Mouse (Mus musculus): Measurements from ENCODE around the gene Atxn1l. TPM values are rescaled to one million over a fixed set of nuclear protein-coding genes. Genes with fewer than 3 reads are reported as not detected.
A peak's percentile ranks its signal among the peaks of the same experiment; 100 is the strongest.

The Atxn1l gene
- polyA plus RNA-seq, 1 experiment from 2014 or later = 4.0 TPM

- Histone ChIP-seq H3K9ac (ENCODE audit: low read depth, low read length) (peak overlapping the region; percentile 100; the same call in 1 of the 2 replicates), H3K4me3 (ENCODE audit: low read length) (peak overlapping the region; percentile 96), H3K27me3 (replicated peaks; ENCODE audit: control insufficient read depth, insufficient read depth, low read length) (no peaks in the 10 kb centered on the region), H3K27ac (ENCODE audit: low read depth, low read length) (no peak overlapping the region), H3K9me3 (ENCODE audit: control insufficient read depth, low read length) (no peaks in the 10 kb centered on the region), H3K4me1 (ENCODE audit: control insufficient read depth, insufficient read depth, low read depth, low read length) (peaks cover 27% of the 10 kb centered on the region), H3K4me2 (ENCODE audit: low read length) (peak overlapping the region; percentile 87), H3K36me3 (ENCODE audit: control insufficient read depth, insufficient read depth, low read length) (peaks cover 28% of the 10 kb centered on the region)
- ATAC-seq = no peak
- 23% methylated on average over 2 of the region's 2 CpGs for WGBS
Observed at GRCm38 (mm10) chr8:109706874-109707237, 30.7 kb downstream of the Atxn1l start.

- peaks cover 22% of the 10 kb centered on the region for H3K36me3 ChIP-seq (ENCODE audit: control insufficient read depth, insufficient read depth, low read length)
- H3K4me3 ChIP-seq (ENCODE audit: low read length) = peak overlapping the region; percentile 96
- H3K27ac ChIP-seq (ENCODE audit: low read depth, low read length) = peak overlapping the region; percentile 98
- H3K4me2 ChIP-seq (ENCODE audit: low read length) = peak overlapping the region; percentile 87
- peaks cover 27% of the 10 kb centered on the region for H3K4me1 ChIP-seq (ENCODE audit: control insufficient read depth, insufficient read depth, low read depth, low read length)
- peak; percentile 49 for ATAC-seq
- no peaks in the 10 kb centered on the region for H3K27me3 ChIP-seq (replicated peaks; ENCODE audit: control insufficient read depth, insufficient read depth, low read length)
- peak overlapping the region; percentile 100 for H3K9ac ChIP-seq (ENCODE audit: low read depth, low read length)
- 1% methylated on average over 24 of the region's 30 CpGs for WGBS
- H3K9me3 ChIP-seq (ENCODE audit: control insufficient read depth, low read length) = no peaks in the 10 kb centered on the region
Observed at GRCm38 (mm10) chr8:109706076-109706873, 31.3 kb downstream of the Atxn1l start.

- ATAC-seq = peak; percentile 88
- H3K4me1 ChIP-seq (ENCODE audit: control insufficient read depth, insufficient read depth, low read depth, low read length) = peaks cover 27% of the 10 kb centered on the region
Observed at GRCm38 (mm10) chr8:109705320-109706075, 32.0 kb downstream of the Atxn1l start, which contains the start of gene Zfp821. Gene Zfp821, plus strand, starts transcription at chr8:109705546.

GRCm38 (mm10) chr8:109704565-109705319, 32.8 kb downstream of the Atxn1l start:
- Histone ChIP-seq H3K36me3 (ENCODE audit: control insufficient read depth, insufficient read depth, low read length) (peaks cover 14% of the 10 kb centered on the region), H3K9me3 (ENCODE audit: control insufficient read depth, low read length) (no peaks in the 10 kb centered on the region), H3K27me3 (replicated peaks; ENCODE audit: control insufficient read depth, insufficient read depth, low read length) (no peaks in the 10 kb centered on the region), H3K4me3 (ENCODE audit: low read length) (peak overlapping the region; percentile 96), H3K27ac (ENCODE audit: low read depth, low read length) (peak overlapping the region; percentile 98; the same call in 1 of the 2 replicates), H3K4me2 (ENCODE audit: low read length) (peak overlapping the region; percentile 87), H3K4me1 (ENCODE audit: control insufficient read depth, insufficient read depth, low read depth, low read length) (peaks cover 27% of the 10 kb centered on the region), H3K9ac (ENCODE audit: low read depth, low read length) (peak overlapping the region; percentile 100)
- ATAC-seq = peak; percentile 43
- WGBS = 11% methylated on average over 24 of the region's 24 CpGs

More at GRCm38 (mm10) chr8:109705320-109706075, 32.0 kb downstream of the Atxn1l start, which contains the start of gene Zfp821:
- Histone ChIP-seq H3K27me3 (replicated peaks; ENCODE audit: control insufficient read depth, insufficient read depth, low read length) (no peaks in the 10 kb centered on the region), H3K9me3 (ENCODE audit: control insufficient read depth, low read length) (no peaks in the 10 kb centered on the region), H3K9ac (ENCODE audit: low read depth, low read length) (peak within 1 kb of the TSS; percentile 100), H3K4me3 (ENCODE audit: low read length) (peak within 1 kb of the TSS; percentile 96), H3K27ac (ENCODE audit: low read depth, low read length) (peak within 1 kb of the TSS; percentile 98), H3K36me3 (ENCODE audit: control insufficient read depth, insufficient read depth, low read length) (peaks cover 19% of the 10 kb centered on the region), H3K4me2 (ENCODE audit: low read length) (peak within 1 kb of the TSS; percentile 87)
- under 1% methylated on average over 52 of the region's 100 CpGs for WGBS

- Histone ChIP-seq H3K36me3 (ENCODE audit: control insufficient read depth, insufficient read depth, low read length) (no peaks in the 10 kb centered on the region), H3K27ac (ENCODE audit: low read depth, low read length) (no peak overlapping the region), H3K9me3 (ENCODE audit: control insufficient read depth, low read length) (no peaks in the 10 kb centered on the region), H3K4me3 (ENCODE audit: low read length) (no peak overlapping the region), H3K9ac (ENCODE audit: low read depth, low read length) (no peak overlapping the region), H3K27me3 (replicated peaks; ENCODE audit: control insufficient read depth, insufficient read depth, low read length) (no peaks in the 10 kb centered on the region), H3K4me1 (ENCODE audit: control insufficient read depth, insufficient read depth, low read depth, low read length) (peaks cover 4% of the 10 kb centered on the region), H3K4me2 (ENCODE audit: low read length) (no peak overlapping the region)
- WGBS = 81% methylated on average over 3 of the region's 3 CpGs
- ATAC-seq = no peak
Observed at GRCm38 (mm10) chr8:109698477-109698876, 39.1 kb downstream of the Atxn1l start.

DNA sequence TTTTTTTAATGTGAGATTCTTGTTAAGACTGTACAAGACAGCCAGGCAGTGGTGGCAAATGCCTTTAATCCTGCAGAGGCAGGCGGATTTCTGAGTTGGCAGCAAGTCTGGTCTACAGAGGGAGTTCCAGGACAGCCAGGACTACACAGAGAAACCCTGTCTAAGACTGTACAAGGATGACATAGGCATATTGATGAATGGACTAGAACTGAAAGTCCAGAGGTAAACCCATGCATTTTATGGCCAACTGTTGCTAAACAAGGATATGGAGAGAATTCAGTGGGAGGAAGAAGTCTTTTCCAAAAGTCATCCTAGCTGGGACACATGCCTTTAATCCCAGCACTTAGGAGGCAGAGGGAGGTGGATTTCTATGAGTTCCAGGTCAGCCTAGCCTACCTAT, 39.8 kb downstream of the Atxn1l start:
- 86% methylated on average over 1 of the region's 1 CpGs for WGBS
- no peaks in the 10 kb centered on the region for H3K9me3 ChIP-seq (ENCODE audit: control insufficient read depth, low read length)
- no peaks in the 10 kb centered on the region for H3K27me3 ChIP-seq (replicated peaks; ENCODE audit: control insufficient read depth, insufficient read depth, low read length)
- H3K27ac ChIP-seq (ENCODE audit: low read depth, low read length) = no peak overlapping the region
- ATAC-seq = no peak
- peaks cover 4% of the 10 kb centered on the region for H3K4me1 ChIP-seq (ENCODE audit: control insufficient read depth, insufficient read depth, low read depth, low read length)
- H3K9ac ChIP-seq (ENCODE audit: low read depth, low read length) = no peak overlapping the region
- H3K4me2 ChIP-seq (ENCODE audit: low read length) = no peak overlapping the region
- H3K36me3 ChIP-seq (ENCODE audit: control insufficient read depth, insufficient read depth, low read length) = no peaks in the 10 kb centered on the region
- no peak overlapping the region for H3K4me3 ChIP-seq (ENCODE audit: low read length)

DNA sequence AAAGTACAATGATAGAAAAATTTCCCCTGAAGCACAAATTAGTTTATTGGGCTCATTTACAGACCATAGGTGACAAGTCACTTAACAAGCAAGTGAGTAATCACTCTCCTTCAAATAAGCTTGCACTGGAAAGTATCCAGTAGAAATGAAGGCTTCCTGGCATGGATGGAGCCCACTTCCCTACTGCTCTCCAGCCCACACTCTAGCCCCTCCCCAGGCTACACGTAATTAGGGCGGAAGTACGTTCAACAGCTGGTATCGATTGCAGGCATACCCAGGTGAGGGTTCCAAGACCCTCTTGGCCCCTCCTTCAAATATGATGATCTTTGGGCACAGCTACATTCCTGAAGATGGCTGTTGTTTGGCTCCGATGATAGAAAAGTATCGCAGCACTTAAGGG, 43.4 kb downstream of the Atxn1l start:
- no peaks in the 10 kb centered on the region for H3K27me3 ChIP-seq (replicated peaks; ENCODE audit: control insufficient read depth, insufficient read depth, low read length)
- no peak overlapping the region for H3K27ac ChIP-seq (ENCODE audit: low read depth, low read length)
- H3K9ac ChIP-seq (ENCODE audit: low read depth, low read length) = no peak overlapping the region
- no peak overlapping the region for H3K4me2 ChIP-seq (ENCODE audit: low read length)
- WGBS = 58% methylated on average over 6 of the region's 6 CpGs
- H3K36me3 ChIP-seq (ENCODE audit: control insufficient read depth, insufficient read depth, low read length) = no peaks in the 10 kb centered on the region
- peaks cover 19% of the 10 kb centered on the region for H3K4me1 ChIP-seq (ENCODE audit: control insufficient read depth, insufficient read depth, low read depth, low read length)
- H3K9me3 ChIP-seq (ENCODE audit: control insufficient read depth, low read length) = no peaks in the 10 kb centered on the region
- no peak for ATAC-seq
- H3K4me3 ChIP-seq (ENCODE audit: low read length) = no peak overlapping the region

DNA sequence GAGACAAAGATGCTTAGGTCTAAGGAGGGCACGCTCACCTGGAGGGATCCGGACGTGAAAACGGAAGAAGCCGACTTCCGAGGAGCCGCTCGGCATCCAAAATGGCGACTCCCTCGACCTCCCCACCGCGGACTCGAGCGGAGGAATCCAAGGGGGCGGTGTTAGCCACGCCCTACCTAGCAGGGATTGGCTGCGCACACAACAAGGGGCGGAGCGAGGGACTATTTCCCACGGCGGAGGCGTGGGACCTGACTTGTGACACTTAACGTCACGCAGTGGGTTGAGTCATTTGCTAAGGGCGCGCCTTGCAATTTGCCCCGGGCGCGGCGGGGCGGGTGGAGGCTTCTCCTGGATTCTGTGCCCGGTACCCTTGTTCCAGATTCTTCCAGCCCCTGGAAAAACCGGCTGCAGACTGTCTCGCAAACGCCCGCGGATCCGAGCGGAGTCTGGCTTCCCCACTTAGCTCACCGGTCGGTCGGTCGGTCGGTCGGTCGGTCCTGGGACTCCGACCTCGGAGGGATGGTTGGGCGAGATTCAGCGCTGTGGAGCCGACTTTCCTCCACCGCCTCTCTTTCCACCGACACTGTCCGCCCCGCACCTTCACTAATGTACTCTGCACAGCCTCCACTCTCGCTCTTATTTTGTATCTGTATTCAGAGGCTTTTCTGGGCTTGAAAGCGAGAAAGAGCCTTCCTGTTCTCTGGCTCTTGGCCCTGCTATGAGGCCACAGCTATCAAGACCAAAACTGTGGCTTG, 44.2 kb downstream of the Atxn1l start, which contains the start of gene Ist1:
TSS of gene Ist1 (minus strand) at position 115 of the 755 bp plus-strand sequence.
- Histone ChIP-seq H3K4me2 (ENCODE audit: low read length) (peak within 1 kb of the TSS; percentile 65), H3K27me3 (replicated peaks; ENCODE audit: control insufficient read depth, insufficient read depth, low read length) (no peaks in the 10 kb centered on the region), H3K9me3 (ENCODE audit: control insufficient read depth, low read length) (no peaks in the 10 kb centered on the region), H3K4me1 (ENCODE audit: control insufficient read depth, insufficient read depth, low read depth, low read length) (peaks cover 19% of the 10 kb centered on the region), H3K9ac (ENCODE audit: low read depth, low read length) (peak within 1 kb of the TSS; percentile 99), H3K27ac (ENCODE audit: low read depth, low read length) (peak within 1 kb of the TSS; percentile 89), H3K4me3 (ENCODE audit: low read length) (peak within 1 kb of the TSS; percentile 65), H3K36me3 (ENCODE audit: control insufficient read depth, insufficient read depth, low read length) (no peaks in the 10 kb centered on the region)
- peak; percentile 97 for ATAC-seq
- WGBS = under 1% methylated on average over 56 of the region's 57 CpGs

All from hindbrain, embryonic 16.5 days (tissue).